Mouse (Mus musculus) left cerebral cortex, adult 9 months (tissue): ENCODE results near the gene Banp.
A peak's percentile ranks its signal among the peaks of the same experiment; 100 is the strongest.

ENCODE experiments used
- DNase-seq, 2 experiments: peaks; one replicate each; pipeline ENCODE4 v3.0.0; 2022; ENCODE audit warnings: low spot score in 2 of 2

Banp gene

GRCm38 (mm10) chr8:121949222-121949800 lies at the start of gene Banp:
Gene Banp, plus strand, starts transcription at chr8:121949750.
- DNase-seq = no peak

- DNase-seq = no peak
Observed at GRCm38 (mm10) chr8:121901498-121902236, 47.9 kb upstream of the Banp start.

- no peak for DNase-seq
Observed at GRCm38 (mm10) chr8:121903977-121904376, 45.6 kb upstream of the Banp start.

GRCm38 (mm10) chr8:121904999-121905398 lies 44.6 kb upstream of the Banp start:
- DNase-seq = no peak

GRCm38 (mm10) chr8:121905420-121905819 lies 44.1 kb upstream of the Banp start:
- no peak for DNase-seq

GRCm38 (mm10) chr8:121905864-121906263 lies 43.7 kb upstream of the Banp start:
- no peak for DNase-seq

- peak in 1 of 2 experiments; percentile 42 for DNase-seq
Observed at GRCm38 (mm10) chr8:121906542-121907512, 42.7 kb upstream of the Banp start.

- peak; percentile 73 to 95 for DNase-seq
Observed at GRCm38 (mm10) chr8:121907587-121908248, 41.8 kb upstream of the Banp start, which contains the start of gene Slc7a5. Gene Slc7a5, minus strand, starts transcription at chr8:121907694.

GRCm38 (mm10) chr8:121908378-121909147 lies 41.0 kb upstream of the Banp start:
- no peak for DNase-seq

GRCm38 (mm10) chr8:121909148-121909541 lies 40.4 kb upstream of the Banp start:
- no peak for DNase-seq

- DNase-seq = peak in 1 of 2 experiments; percentile 85
Observed at GRCm38 (mm10) chr8:121909663-121910062, 39.9 kb upstream of the Banp start.

- DNase-seq = no peak
Observed at GRCm38 (mm10) chr8:121911400-121911799, 38.1 kb upstream of the Banp start.

- no peak for DNase-seq
Observed at GRCm38 (mm10) chr8:121911987-121912386, 37.6 kb upstream of the Banp start.

- no peak for DNase-seq
Observed at GRCm38 (mm10) chr8:121912831-121913230, 36.7 kb upstream of the Banp start.

GRCm38 (mm10) chr8:121913378-121913777 lies 36.2 kb upstream of the Banp start:
- DNase-seq = no peak

- DNase-seq = no peak
Observed at GRCm38 (mm10) chr8:121919158-121919557, 30.4 kb upstream of the Banp start.

- no peak for DNase-seq
Observed at GRCm38 (mm10) chr8:121919731-121920130, 29.8 kb upstream of the Banp start.

- DNase-seq = no peak
Observed at GRCm38 (mm10) chr8:121921582-121921981, 28.0 kb upstream of the Banp start.

- no peak for DNase-seq
Observed at GRCm38 (mm10) chr8:121922101-121922500, 27.4 kb upstream of the Banp start.

GRCm38 (mm10) chr8:121924681-121925080 lies 24.9 kb upstream of the Banp start:
- no peak for DNase-seq

GRCm38 (mm10) chr8:121925624-121926023 lies 23.9 kb upstream of the Banp start:
- peak in 1 of 2 experiments; percentile 81 for DNase-seq
